Mouse (Mus musculus): ENCODE data around the gene Themis2. TPM values are rescaled to one million over a fixed set of nuclear protein-coding genes. Genes with fewer than 3 reads are reported as not detected.

Gene Themis2
- total RNA-seq (2021): under 1 TPM; 0.86 to 0.94 TPM
- long read RNA-seq, experiment 1, partial matches to known transcripts: 0 of 1 reads
- long read RNA-seq, experiment 1, other reads (novel, unspliced or antisense): 0 of 1 reads
- long read RNA-seq, experiment 2: 0 reads

GRCm38 (mm10) chr4:132796196-132796886, at the start of gene Themis2:
Gene Themis2 (minus strand): TSS chr4:132796387.
- peak in 1 of 2 experiments; percentile 26 for DNase-seq (ENCODE audit: extremely low spot score in 1 of 2, low spot score in 2 of 2)
- intact Hi-C loops (cut with DNase I): no loop called here
- TF ChIP-seq CTCF (IDR thresholded peaks at IDR 0.05): no peak
- no peak within 1 kb of the TSS for H3K27ac ChIP-seq
- peak within 1 kb of the TSS; percentile 28 for H3K4me3 ChIP-seq

GRCm38 (mm10) chr4:132843705-132844071, 47.5 kb upstream of the Themis2 start:
- Histone ChIP-seq H3K27ac (peak overlapping the region; percentile 94), H3K4me3 (peak overlapping the region; percentile 69)
- intact Hi-C loops (cut with DNase I): loop anchor here (1.0 to 5.0 kb wide), 3 partner anchors 41 to 79 kb away; partner anchors contain the start of genes Fam76a, Rpa2 and Stx12
- no peak for DNase-seq (ENCODE audit: extremely low spot score in 1 of 2, low spot score in 2 of 2)
- TF ChIP-seq CTCF (IDR thresholded peaks at IDR 0.05): no peak

- intact Hi-C loops (cut with DNase I): loop anchor here (1.0 to 5.0 kb wide), 3 partner anchors 41 to 79 kb away; partner anchors contain the start of genes Fam76a, Rpa2 and Stx12
- Histone ChIP-seq H3K27ac (peak within 1 kb of the TSS; percentile 94), H3K4me3 (peak within 1 kb of the TSS; percentile 69)
- TF ChIP-seq CTCF (IDR thresholded peaks at IDR 0.05): peak; percentile 47
- DNase-seq (ENCODE audit: extremely low spot score in 1 of 2, low spot score in 2 of 2): peak; percentile 88 to 91
These were observed 47.0 kb upstream of the Themis2 start, which contains the start of gene Ppp1r8 for GRCm38 (mm10) chr4:132842970-132843704. Gene Ppp1r8 (minus strand): TSS chr4:132843169.

GRCm38 (mm10) chr4:132842281-132842906, 46.2 kb upstream of the Themis2 start:
- peak; percentile 18 to 29 for DNase-seq (ENCODE audit: extremely low spot score in 1 of 2, low spot score in 2 of 2)
- Histone ChIP-seq H3K4me3 (peak overlapping the region; percentile 69), H3K27ac (peak overlapping the region; percentile 94)
- no peak for TF ChIP-seq CTCF (IDR thresholded peaks at IDR 0.05)
- intact Hi-C loops (cut with DNase I): loop anchor here (5.0 kb wide), 2 partner anchors 75 to 80 kb away; partner anchors contain the start of genes Fam76a and Rpa2

GRCm38 (mm10) chr4:132841493-132841892, 45.3 kb upstream of the Themis2 start:
- DNase-seq (ENCODE audit: extremely low spot score in 1 of 2, low spot score in 2 of 2): no peak
- no peak for TF ChIP-seq CTCF (IDR thresholded peaks at IDR 0.05)
- peak overlapping the region; percentile 69 for H3K4me3 ChIP-seq
- intact Hi-C loops (cut with DNase I): loop anchor here (5.0 kb wide), 2 partner anchors 74 to 81 kb away; partner anchors contain the start of genes Fam76a and Rpa2
- peak overlapping the region; percentile 94 for H3K27ac ChIP-seq

GRCm38 (mm10) chr4:132823614-132824366, 27.6 kb upstream of the Themis2 start:
- H3K4me3 ChIP-seq: no peak overlapping the region
- intact Hi-C loops (cut with DNase I): loop anchor here (1.0 kb wide), 1 partner anchor 47 kb away; no protein-coding TSS in a partner anchor
- H3K27ac ChIP-seq: no peak overlapping the region
- DNase-seq (ENCODE audit: extremely low spot score in 1 of 2, low spot score in 2 of 2): peak; percentile 43 to 71
- peak; percentile 64 for TF ChIP-seq CTCF (IDR thresholded peaks at IDR 0.05)

GRCm38 (mm10) chr4:132818442-132818841, 22.3 kb upstream of the Themis2 start:
- TF ChIP-seq CTCF (IDR thresholded peaks at IDR 0.05): peak; percentile 11
- DNase-seq (ENCODE audit: extremely low spot score in 1 of 2, low spot score in 2 of 2): no peak
- no peak overlapping the region for H3K27ac ChIP-seq
- no peak overlapping the region for H3K4me3 ChIP-seq
- intact Hi-C loops (cut with DNase I): no loop called here

- Histone ChIP-seq H3K27ac (no peak overlapping the region), H3K4me3 (no peak overlapping the region)
- no peak for TF ChIP-seq CTCF (IDR thresholded peaks at IDR 0.05)
- intact Hi-C loops (cut with DNase I): no loop called here
- DNase-seq (ENCODE audit: extremely low spot score in 1 of 2, low spot score in 2 of 2): no peak
These were observed 20.7 kb upstream of the Themis2 start for GRCm38 (mm10) chr4:132816855-132817254.

GRCm38 (mm10) chr4:132816404-132816803, 20.2 kb upstream of the Themis2 start:
- no peak for TF ChIP-seq CTCF (IDR thresholded peaks at IDR 0.05)
- Histone ChIP-seq H3K27ac (no peak overlapping the region), H3K4me3 (no peak overlapping the region)
- intact Hi-C loops (cut with DNase I): no loop called here
- DNase-seq (ENCODE audit: extremely low spot score in 1 of 2, low spot score in 2 of 2): no peak

- intact Hi-C loops (cut with DNase I): no loop called here
- TF ChIP-seq CTCF (IDR thresholded peaks at IDR 0.05): no peak
- Histone ChIP-seq H3K4me3 (no peak overlapping the region), H3K27ac (peak overlapping the region; percentile 86)
- DNase-seq (ENCODE audit: extremely low spot score in 1 of 2, low spot score in 2 of 2): peak; percentile 34 to 63
These were observed 13.4 kb upstream of the Themis2 start for GRCm38 (mm10) chr4:132809621-132810020.
